Mouse (Mus musculus): ENCODE results near the gene Ube3a. TPM values are rescaled to one million over a fixed set of nuclear protein-coding genes. Genes with fewer than 3 reads are reported as not detected.
A peak's percentile ranks its signal among the peaks of the same experiment; 100 is the strongest.

Ube3a gene
- total RNA-seq (2021), result 100 to 1,000 TPM; 110 to 121 TPM
- long read RNA-seq, experiment 1, full-length matches to known transcripts, result 21 of 51 reads
- long read RNA-seq, experiment 1, partial matches to known transcripts, result 0 of 51 reads
- long read RNA-seq, experiment 1, other reads (novel, unspliced or antisense), result 30 of 51 reads
- long read RNA-seq, experiment 2, full-length matches to known transcripts, result 18 of 59 reads
- long read RNA-seq, experiment 2, partial matches to known transcripts, result 1 of 59 reads
- long read RNA-seq, experiment 2, other reads (novel, unspliced or antisense), result 40 of 59 reads

- peak; percentile 99 for DNase-seq
- intact Hi-C loops (cut with DNase I), result no loop called here
- peak; percentile 16; the same call in 1 of the 2 replicates for TF ChIP-seq CTCF (IDR thresholded peaks at IDR 0.05)
- peak within 1 kb of the TSS; percentile 95 for H3K27ac ChIP-seq
- peak within 1 kb of the TSS; percentile 93 for H3K4me3 ChIP-seq
Measured at GRCm38 (mm10) chr7:59228045-59228865, at the start of gene Ube3a. Gene Ube3a, plus strand, starts transcription at chr7:59228750.

- no peak for DNase-seq
Measured at GRCm38 (mm10) chr7:59192831-59193230, 35.7 kb upstream of the Ube3a start.

GRCm38 (mm10) chr7:59214911-59215310 is 13.6 kb upstream of the Ube3a start:
- H3K4me3 ChIP-seq, result no peak overlapping the region
- no peak for TF ChIP-seq CTCF (IDR thresholded peaks at IDR 0.05)
- H3K27ac ChIP-seq, result no peak overlapping the region
- DNase-seq, result no peak
- intact Hi-C loops (cut with DNase I), result no loop called here

More at GRCm38 (mm10) chr7:59192831-59193230, 35.7 kb upstream of the Ube3a start:
- intact Hi-C loops (cut with DNase I), result no loop called here
- Histone ChIP-seq H3K4me3 (no peak overlapping the region), H3K27ac (no peak overlapping the region)
- no peak for TF ChIP-seq CTCF (IDR thresholded peaks at IDR 0.05)

GRCm38 (mm10) chr7:59221244-59221643 is 7.3 kb upstream of the Ube3a start:
- intact Hi-C loops (cut with DNase I), result no loop called here
- no peak for TF ChIP-seq CTCF (IDR thresholded peaks at IDR 0.05)
- DNase-seq, result no peak
- no peak overlapping the region for H3K4me3 ChIP-seq
- no peak overlapping the region for H3K27ac ChIP-seq

- intact Hi-C loops (cut with DNase I), result no loop called here
- TF ChIP-seq CTCF (IDR thresholded peaks at IDR 0.05), result peak; percentile 54
- no peak for DNase-seq
Measured at GRCm38 (mm10) chr7:59228866-59229182, 274 bp downstream of the Ube3a start.

GRCm38 (mm10) chr7:59229183-59229911 is 797 bp downstream of the Ube3a start:
- Histone ChIP-seq H3K4me3 (peak overlapping the region; percentile 93), H3K27ac (peak overlapping the region; percentile 95)
- TF ChIP-seq CTCF (IDR thresholded peaks at IDR 0.05), result no peak
- intact Hi-C loops (cut with DNase I), result no loop called here
- DNase-seq, result peak; percentile 85

More at GRCm38 (mm10) chr7:59228866-59229182, 274 bp downstream of the Ube3a start:
- peak overlapping the region; percentile 93 for H3K4me3 ChIP-seq
- peak overlapping the region; percentile 95 for H3K27ac ChIP-seq

- H3K27ac ChIP-seq, result peak overlapping the region; percentile 95
- DNase-seq, result no peak
- peak overlapping the region; percentile 93 for H3K4me3 ChIP-seq
- TF ChIP-seq CTCF (IDR thresholded peaks at IDR 0.05), result no peak
- intact Hi-C loops (cut with DNase I), result no loop called here
Measured at GRCm38 (mm10) chr7:59230304-59230703, 1.8 kb downstream of the Ube3a start.

GRCm38 (mm10) chr7:59230768-59231167 is 2.2 kb downstream of the Ube3a start:
- Histone ChIP-seq H3K27ac (no peak overlapping the region), H3K4me3 (peak overlapping the region; percentile 93)
- TF ChIP-seq CTCF (IDR thresholded peaks at IDR 0.05), result no peak
- no peak for DNase-seq
- intact Hi-C loops (cut with DNase I), result no loop called here

GRCm38 (mm10) chr7:59231960-59232359 is 3.4 kb downstream of the Ube3a start:
- DNase-seq, result no peak

GRCm38 (mm10) chr7:59234773-59235401 is 6.3 kb downstream of the Ube3a start:
- Histone ChIP-seq H3K4me3 (no peak overlapping the region), H3K27ac (no peak overlapping the region)
- no peak for DNase-seq
- intact Hi-C loops (cut with DNase I), result no loop called here
- no peak for TF ChIP-seq CTCF (IDR thresholded peaks at IDR 0.05)

More at GRCm38 (mm10) chr7:59231960-59232359, 3.4 kb downstream of the Ube3a start:
- H3K27ac ChIP-seq, result no peak overlapping the region
- TF ChIP-seq CTCF (IDR thresholded peaks at IDR 0.05), result no peak
- no peak overlapping the region for H3K4me3 ChIP-seq
- intact Hi-C loops (cut with DNase I), result no loop called here

- no peak for DNase-seq
- no peak for TF ChIP-seq CTCF (IDR thresholded peaks at IDR 0.05)
- Histone ChIP-seq H3K4me3 (no peak overlapping the region), H3K27ac (no peak overlapping the region)
- intact Hi-C loops (cut with DNase I), result no loop called here
Measured at GRCm38 (mm10) chr7:59243257-59243656, 14.7 kb downstream of the Ube3a start.

GRCm38 (mm10) chr7:59245541-59245940 is 17.0 kb downstream of the Ube3a start:
- Histone ChIP-seq H3K4me3 (no peak overlapping the region), H3K27ac (no peak overlapping the region)
- intact Hi-C loops (cut with DNase I), result no loop called here
- peak; percentile 26; the same call in 1 of the 2 replicates for TF ChIP-seq CTCF (IDR thresholded peaks at IDR 0.05)
- no peak for DNase-seq
